Mouse (Mus musculus) G1E (cell line): ENCODE results near the gene Stil. TPM values are rescaled to one million over a fixed set of nuclear protein-coding genes. Genes with fewer than 3 reads are reported as not detected.
"Not testable (repeated sequence)": the region's sequence is repeated elsewhere in the genome, so short reads cannot be mapped to it uniquely, and the experiment has no call there.

Experiments used
- ATAC-seq: 2 replicates; pipeline ENCODE4 v1.8.0; 2016; ENCODE audit warnings: mild to moderate bottlenecking; ENCODE audit not compliant: insufficient number of reproducible peaks, poor library complexity, low FRiP score, severe bottlenecking; ENCODE audit errors: extremely low read depth
- DNase-seq: peaks from one replicate; pipeline ENCODE4 v3.0.0; 2012; ENCODE audit warnings: low spot score
- H3K27me3 ChIP-seq: 2 replicates; pipeline ENCODE4 v1.6.1; 2012; ENCODE audit warnings: mild to moderate bottlenecking, low read length, inconsistent platforms; ENCODE audit not compliant: insufficient read depth
- H3K36me3 ChIP-seq: replicated peaks from 2 replicates; pipeline ENCODE3; 2012; ENCODE audit warnings: mild to moderate bottlenecking, inconsistent platforms
- H3K4me1 ChIP-seq: 2 replicates; pipeline ENCODE4 v1.6.1; 2012; ENCODE audit warnings: low read depth, low read length, inconsistent platforms, mixed read lengths; ENCODE audit not compliant: insufficient read depth
- H3K4me3 ChIP-seq: 2 replicates; pipeline ENCODE4 v1.5.1; 2012; ENCODE audit warnings: low read depth, mild to moderate bottlenecking, inconsistent platforms, low read length, moderate library complexity, mixed read lengths
- H3K9me3 ChIP-seq: replicated peaks from 2 replicates; pipeline ENCODE4 v1.6.1; 2012; ENCODE audit warnings: inconsistent platforms
- CTCF ChIP-seq: IDR thresholded peaks from 2 replicates; pipeline ENCODE4 v1.5.1; 2012; ENCODE audit warnings: low read depth, low read length, inconsistent platforms, mixed read lengths
- GATA1 ChIP-seq: IDR thresholded peaks from 2 replicates; pipeline ENCODE4 v1.6.1; 2012; ENCODE audit warnings: borderline replicate concordance, low read length, inconsistent platforms, mixed read lengths
- GATA2 ChIP-seq: IDR thresholded peaks from 2 replicates; pipeline ENCODE4 v1.6.1; 2012; ENCODE audit warnings: low read depth, low read length, inconsistent platforms, borderline replicate concordance
- POLR2AphosphoS5 ChIP-seq: IDR thresholded peaks from 2 replicates; pipeline ENCODE4 v1.6.1; 2012; ENCODE audit warnings: low read depth, low read length, inconsistent platforms; ENCODE audit not compliant: insufficient replicate concordance
- TAL1 ChIP-seq: conservative IDR thresholded peaks from 2 replicates; pipeline ENCODE4 v1.6.1; 2012; ENCODE audit warnings: low read depth, low read length, inconsistent platforms, mixed read lengths
- polyA plus RNA-seq: library from polyadenylated mRNA; stranded (reverse); fragments of >175 nt; gene quantifications from 2 replicates; pipeline ENCODE4 v1.2.3, GENCODE M21; 2012
- total RNA-seq, 2 experiments: library from RNA; stranded (forward) in 1 of 2; stranded (reverse) in 1 of 2; fragments of 200-1000 nt in 1 of 2; fragments of >200 nt in 1 of 2; fragmentation: Nextera tagmentation in 1 of 2; gene quantifications; 2 replicates each; pipeline ENCODE4 v1.2.3; 2014 to 2017

Gene Stil
- 93.1 and 94.3 TPM in 2 replicates for total RNA-seq (2014; fragmentation: Nextera tagmentation)
- total RNA-seq (2017): 19.9 and 26.0 TPM in 2 replicates
- polyA plus RNA-seq: 2.8 and 4.0 TPM in 2 replicates

DNA sequence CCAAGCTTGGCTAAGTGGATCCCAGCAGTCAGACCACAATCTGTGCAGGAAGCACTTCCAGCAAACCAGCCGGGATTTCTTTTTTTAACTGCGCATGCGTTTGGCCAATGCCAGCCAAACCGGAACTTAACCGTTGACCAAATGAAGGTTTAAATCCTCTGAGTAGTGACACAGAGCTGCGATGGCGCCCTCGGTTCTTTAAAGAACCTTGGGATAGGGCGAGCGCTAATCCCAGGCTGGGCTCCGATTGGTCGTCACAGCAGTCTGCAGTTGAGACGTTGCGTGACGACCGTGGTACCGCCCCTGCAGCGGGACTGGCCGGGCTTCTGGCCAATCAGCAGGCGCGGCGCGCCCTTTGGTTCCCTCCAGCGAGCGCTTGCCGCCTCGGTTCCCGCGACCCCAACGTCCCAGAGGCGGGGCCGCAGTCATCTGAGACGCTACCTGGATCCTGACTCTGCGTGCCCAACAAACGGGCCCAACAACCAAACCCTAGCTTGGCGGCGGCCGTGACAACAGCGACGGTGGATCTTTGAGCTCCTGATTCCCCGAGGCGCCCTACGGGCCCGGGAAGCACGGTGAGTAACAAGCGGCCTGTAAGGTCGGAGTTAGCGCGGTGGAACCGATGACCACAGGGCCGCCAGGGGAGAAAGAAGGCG, at the start of gene Stil:
TSS of gene Stil (plus strand) at position 387 of the 656 bp plus-strand sequence.
- peak; percentile 94 for ATAC-seq
- peak; percentile 95 for DNase-seq
- H3K9me3 ChIP-seq: no peaks in the 10 kb centered on the region
- H3K27me3 ChIP-seq: no peaks in the 10 kb centered on the region
- peaks cover 36% of the 10 kb centered on the region for H3K4me1 ChIP-seq
- TF ChIP-seq POLR2AphosphoS5 (no peak), GATA1 (no peak), TAL1 (no peak), GATA2 (no peak), CTCF (no peak)
- peak within 1 kb of the TSS; percentile 84 for H3K4me3 ChIP-seq
- H3K36me3 ChIP-seq: peaks cover 25% of the 10 kb centered on the region

DNA sequence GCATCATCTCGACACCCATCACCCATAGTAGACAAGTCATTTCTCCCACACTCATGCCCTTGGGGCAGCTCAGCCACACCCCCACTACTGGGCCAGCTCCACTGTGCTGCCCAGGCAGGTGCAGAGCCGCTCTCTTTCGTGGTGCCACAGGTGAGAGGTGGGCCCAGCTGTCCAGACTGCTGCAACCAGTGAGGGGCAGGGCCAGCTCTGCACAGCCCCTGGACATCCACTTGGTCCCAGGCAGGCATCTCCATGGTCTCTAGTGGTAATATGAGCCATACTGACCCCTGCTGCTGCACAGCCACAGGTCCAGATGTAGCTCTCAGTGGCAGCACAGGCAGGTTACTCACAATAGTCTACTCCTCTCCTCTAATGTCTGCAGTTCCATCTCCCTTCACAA, 46.8 kb upstream of the Stil start:
- Histone ChIP-seq H3K36me3 (peaks cover 5% of the 10 kb centered on the region), H3K4me1 (no peaks in the 10 kb centered on the region), H3K9me3 (no peaks in the 10 kb centered on the region), H3K4me3 (no peak overlapping the region), H3K27me3 (peaks cover 12% of the 10 kb centered on the region)
- ATAC-seq (no peak), DNase-seq (no peak)
- no peak for TF ChIP-seq TAL1
- TF ChIP-seq GATA1: no peak

- Histone ChIP-seq H3K4me3 (no peak overlapping the region), H3K36me3 (peaks cover 25% of the 10 kb centered on the region), H3K9me3 (no peaks in the 10 kb centered on the region), H3K4me1 (no peaks in the 10 kb centered on the region), H3K27me3 (peaks cover 3% of the 10 kb centered on the region)
- ATAC-seq: no peak
- no peak for DNase-seq
- TF ChIP-seq POLR2AphosphoS5: no peak
Measured at GRCm38 (mm10) chr4:114957403-114957802, 42.6 kb upstream of the Stil start.

DNA sequence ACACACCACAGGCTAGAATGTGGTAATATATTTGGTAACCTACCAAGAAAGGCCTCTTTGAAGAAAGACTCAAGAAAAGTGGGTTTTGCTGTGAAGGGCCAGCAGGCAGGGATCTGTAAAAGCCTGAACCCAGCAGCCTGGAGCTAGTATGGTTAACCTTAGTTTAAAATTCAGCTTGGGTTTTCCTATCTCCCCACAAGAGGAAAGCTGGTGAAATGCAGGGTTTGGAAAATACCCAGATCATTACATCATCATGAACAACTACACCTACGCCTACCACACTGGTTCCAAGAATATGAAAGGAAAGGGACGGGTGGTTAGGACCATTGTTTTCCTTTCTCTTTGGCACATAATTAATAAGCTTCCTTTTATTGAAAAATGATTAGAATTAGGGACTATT, 41.7 kb upstream of the Stil start:
- H3K4me1 ChIP-seq: no peaks in the 10 kb centered on the region
- TF ChIP-seq GATA2 (no peak), GATA1 (no peak), CTCF (no peak), POLR2AphosphoS5 (no peak), TAL1 (no peak)
- H3K9me3 ChIP-seq: no peaks in the 10 kb centered on the region
- H3K4me3 ChIP-seq: no peak overlapping the region
- ATAC-seq: no peak
- DNase-seq: no peak
- H3K36me3 ChIP-seq: peaks cover 33% of the 10 kb centered on the region
- peaks cover under 1% of the 10 kb centered on the region for H3K27me3 ChIP-seq

GRCm38 (mm10) chr4:114958786-114959185, 41.2 kb upstream of the Stil start:
- no peaks in the 10 kb centered on the region for H3K4me1 ChIP-seq
- no peaks in the 10 kb centered on the region for H3K9me3 ChIP-seq
- no peak overlapping the region for H3K4me3 ChIP-seq
- H3K27me3 ChIP-seq: no peaks in the 10 kb centered on the region
- ATAC-seq (no peak), DNase-seq (no peak)
- TF ChIP-seq GATA1: no peak
- TF ChIP-seq GATA2: no peak
- no peak for TF ChIP-seq CTCF
- no peak for TF ChIP-seq POLR2AphosphoS5
- no peak for TF ChIP-seq TAL1
- peaks cover 33% of the 10 kb centered on the region for H3K36me3 ChIP-seq

DNA sequence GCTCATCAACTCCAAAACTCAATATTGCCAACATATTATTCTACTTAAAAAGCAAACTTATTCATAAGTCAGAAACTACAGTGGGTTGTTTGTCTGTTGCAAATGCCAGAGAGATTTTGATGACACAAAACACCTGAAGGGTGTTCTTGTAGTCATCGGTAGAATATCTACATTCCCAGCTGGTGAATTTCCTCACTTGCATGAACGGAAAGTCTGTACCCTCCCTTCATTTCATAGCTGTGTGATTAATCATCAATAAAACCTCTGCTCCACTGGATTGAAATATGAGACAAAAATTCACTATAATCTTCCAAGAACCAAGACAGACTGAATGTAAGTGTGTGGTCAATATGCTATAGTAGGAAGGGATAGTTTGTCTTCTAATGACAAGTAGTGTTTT, 40.4 kb upstream of the Stil start:
- Histone ChIP-seq H3K4me3 (no peak overlapping the region), H3K27me3 (no peaks in the 10 kb centered on the region), H3K9me3 (no peaks in the 10 kb centered on the region), H3K36me3 (peaks cover 38% of the 10 kb centered on the region), H3K4me1 (no peaks in the 10 kb centered on the region)
- DNase-seq (no peak), ATAC-seq (no peak)
- TF ChIP-seq TAL1 (no peak), POLR2AphosphoS5 (no peak), GATA2 (no peak), CTCF (no peak), GATA1 (no peak)

DNA sequence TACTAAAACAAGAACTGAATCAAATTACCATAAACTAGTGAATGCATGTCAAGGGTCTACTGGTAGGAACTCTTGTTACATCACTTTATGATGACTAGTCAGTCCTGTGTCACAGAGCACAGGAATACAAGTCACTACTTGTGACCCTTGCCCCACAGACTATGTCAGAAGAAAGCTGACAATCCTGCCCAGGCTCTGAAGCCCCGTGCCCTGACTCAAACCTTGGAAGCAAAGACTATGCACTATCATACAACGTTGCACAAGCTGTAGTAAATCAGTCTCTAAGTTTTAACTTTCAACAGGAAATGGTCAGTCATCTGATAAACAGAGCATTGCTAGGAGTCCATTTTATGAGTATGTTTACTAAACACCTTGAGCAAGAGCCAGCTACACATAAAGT, 39.1 kb upstream of the Stil start:
- H3K4me1 ChIP-seq, DNase-seq, H3K9me3 ChIP-seq, H3K27me3 ChIP-seq, ATAC-seq, H3K4me3 ChIP-seq: not testable (repeated sequence)
- H3K36me3 ChIP-seq: peaks cover 49% of the 10 kb centered on the region
